ENCODE assay signal across 9 mouse cellular contexts in the genomic region with DNA sequence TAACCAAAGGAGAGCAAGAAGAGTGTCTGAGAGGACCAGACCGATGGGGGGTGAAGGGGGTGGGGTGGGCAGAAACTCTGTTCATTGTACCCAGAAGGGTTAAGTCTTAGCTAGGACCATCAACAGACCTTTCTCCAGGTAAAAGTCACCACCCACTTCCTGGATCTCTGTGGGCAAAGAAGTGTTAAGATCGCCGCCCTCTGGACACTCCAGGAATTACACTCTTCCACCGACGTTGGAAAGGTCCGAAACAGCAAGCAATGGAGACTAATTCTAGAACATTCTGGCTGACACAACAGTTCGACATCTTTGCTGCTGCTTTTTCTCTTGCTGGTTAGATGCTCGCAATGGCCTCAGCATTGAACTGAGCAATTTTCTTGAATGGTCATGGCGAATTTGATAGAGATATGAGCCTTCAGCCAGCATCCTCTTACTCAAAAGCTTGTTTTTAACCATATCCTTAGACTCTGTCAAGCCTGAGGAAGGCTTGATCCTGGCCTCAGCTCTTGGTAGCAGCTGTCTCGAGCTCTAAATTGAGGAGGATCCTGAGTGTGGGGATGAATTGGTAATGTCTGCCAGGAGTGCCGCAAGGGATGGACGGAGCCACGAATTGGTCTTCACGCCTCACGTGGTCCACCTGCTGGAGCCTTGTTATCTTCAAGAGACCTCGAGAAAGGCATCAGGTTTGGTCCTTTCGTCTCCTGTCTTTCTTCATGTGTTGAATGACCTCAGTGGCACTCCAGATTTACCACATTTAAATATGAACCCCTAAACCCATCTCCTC. TPM values are rescaled to one million over a fixed set of nuclear protein-coding genes. Genes with fewer than 3 reads are reported as not detected.
DNase-seq lines count a peak whose midpoint lies in the region; ATAC-seq and TF ChIP-seq lines count a peak whose summit lies in the region.
"Had no signal": no experiment of that assay in that cellular context is flagged by ENCODE, and none has a peak within 500 bp of the region (broad histone marks: within the 10 kb centered on the region; RNA-seq: fewer than 3 reads in every experiment).

No protein-coding gene starts in this region.

- TF ChIP-seq CTCF in Patski (IDR thresholded peaks at IDR 0.05), result peak; percentile 75
- TF ChIP-seq CTCF in thymus, adult 2 months (IDR thresholded peaks at IDR 0.05; ENCODE audit: borderline replicate concordance, control insufficient read depth, extremely low read depth, insufficient read depth, low read length, poor library complexity), result no peak

- CTCF ChIA-PET in Patski (lab: Charles Lee), result interaction anchor here (0.9 to 5.1 kb wide), 9 partner anchors 9 to 162 kb away, joined by 3 to 31 read pairs (median 4); no protein-coding TSS in a partner anchor

- ATAC-seq in kidney, embryonic 16.5 days (ENCODE audit: low FRiP score, low TSS enrichment), result no peak; the same call in 1 of the 2 replicates
- ATAC-seq in Patski, result no peak
- ATAC-seq in erythroid progenitor cell, adult 5-6 weeks (replicated peaks; ENCODE audit: low FRiP score, poor library complexity, severe bottlenecking), result peak; percentile 63; the same call in 1 of the 2 replicates

- whole genome bisulfite sequencing in kidney, embryonic 16.5 days, result 53% methylated on average over 17 of the region's 17 CpGs
- WGBS in thymus, adult 2 months, result 57% methylated on average over 17 of the region's 17 CpGs

- no peaks in the 10 kb centered on the region for H3K36me3 ChIP-seq in kidney, embryonic 16.5 days (ENCODE audit: insufficient read depth, low read length)
- H3K36me3 ChIP-seq in thymus, adult 2 months (ENCODE audit: control insufficient read depth, insufficient read depth, low read length), result no peaks in the 10 kb centered on the region
- H3K36me3 ChIP-seq: liver, embryonic 15.5 days had no signal

- TF ChIP-seq POLR2A in thymus, adult 2 months (IDR thresholded peaks at IDR 0.05; ENCODE audit: control insufficient read depth, extremely low read depth, insufficient read depth, low read length, poor library complexity), result no peak

- H3K4me1 ChIP-seq in kidney, embryonic 16.5 days (ENCODE audit: insufficient read depth, low read length), result no peaks in the 10 kb centered on the region
- peaks cover 30% of the 10 kb centered on the region for H3K4me1 ChIP-seq in thymus, adult 2 months (replicated peaks; ENCODE audit: control insufficient read depth, insufficient read depth, low read length)

- in situ Hi-C loops in Patski (cut with MboI; ENCODE audit: low pct_unique_long_range_greater_than_20kb), result loop anchor here (5.0 kb wide), 2 partner anchors 89 to 154 kb away; no protein-coding TSS in a partner anchor

- no peak overlapping the region for H3K9ac ChIP-seq in kidney, embryonic 16.5 days (replicated peaks; ENCODE audit: low read length)
- H3K9ac ChIP-seq: liver, embryonic 15.5 days had no signal

- H3K27me3 ChIP-seq in kidney, embryonic 16.5 days (ENCODE audit: insufficient read depth, low read length), result no peaks in the 10 kb centered on the region
- H3K27me3 ChIP-seq in Patski, result no peaks in the 10 kb centered on the region
- no peaks in the 10 kb centered on the region for H3K27me3 ChIP-seq in thymus, adult 2 months (ENCODE audit: control insufficient read depth, insufficient read depth, low read length)

- H3K27ac ChIP-seq in kidney, embryonic 16.5 days (ENCODE audit: low read length), result no peak overlapping the region
- H3K27ac ChIP-seq in thymus, adult 2 months (ENCODE audit: control insufficient read depth, insufficient read depth, low read length), result no peak overlapping the region
- H3K27ac ChIP-seq: liver, embryonic 15.5 days had no signal

- no peak overlapping the region for H3K4me3 ChIP-seq in kidney, embryonic 16.5 days (ENCODE audit: low read length)
- no peak overlapping the region for H3K4me3 ChIP-seq in thymus, adult 2 months (ENCODE audit: control insufficient read depth, insufficient read depth, low read length)
- H3K4me3 ChIP-seq: erythroblast, embryonic 14.5 days; liver, embryonic 15.5 days had no signal

- peak; percentile 46 for DNase-seq in kidney, adult 11 months
- DNase-seq in CD8-positive naive resting alpha-beta T cell, adult 2 months (ENCODE audit: low read depth in 2 of 2, low spot score in 2 of 2), result peak; percentile 34 to 54
- no peak for DNase-seq in Patski (ENCODE audit: low read depth, low spot score)
- DNase-seq in lung, postnatal 14 days, result peak; percentile 59
- peak; percentile 54 for DNase-seq in thymus, adult 2 months

- POLR2A ChIA-PET in Patski (lab: Charles Lee), result interaction anchor here (0.5 to 0.6 kb wide), 3 partner anchors 66 to 237 kb away, joined by 3 to 5 read pairs (median 4); no protein-coding TSS in a partner anchor

- no peaks in the 10 kb centered on the region for H3K9me3 ChIP-seq in kidney, embryonic 16.5 days (ENCODE audit: low read length)
- H3K9me3 ChIP-seq: liver, embryonic 15.5 days had no signal

- no peak overlapping the region for H3K4me2 ChIP-seq in kidney, embryonic 16.5 days (replicated peaks; ENCODE audit: low read depth, low read length)
- H3K4me2 ChIP-seq: liver, embryonic 15.5 days had no signal

RNA-seq across cellular contexts. Expression of a gene that starts 19.7 kb away (rescaled TPM):
- polyA plus RNA-seq in kidney, embryonic 16.5 days (2015; fragmentation: Nextera tagmentation; extraction: Ambion mirVana), result 1.0 and 1.4 TPM in 2 replicates
- polyA plus RNA-seq in Patski (2021), result 3.1 TPM
- total RNA-seq in erythroid progenitor cell, adult 5-6 weeks (2015; ENCODE audit: low replicate concordance), result not detected in 2 replicates
- 0.26 TPM in 1 of 2 replicates, not detected in the other for total RNA-seq in erythroid progenitor cell, adult 5-6 weeks (2017; ENCODE audit: low replicate concordance)
- polyA plus RNA-seq in thymus, adult 2 months (2012; rRNA removed), result 2.0 and 2.5 TPM in 2 replicates
- polyA plus RNA-seq: erythroblast, embryonic 14.5 days had no signal
